Mouse (Mus musculus): ENCODE results near the gene Bri3bp. TPM values are rescaled to one million over a fixed set of nuclear protein-coding genes. Genes with fewer than 3 reads are reported as not detected.

Bri3bp gene
- polyA plus RNA-seq, 1 experiment from 2014 or later, result 42.2 TPM

DNA sequence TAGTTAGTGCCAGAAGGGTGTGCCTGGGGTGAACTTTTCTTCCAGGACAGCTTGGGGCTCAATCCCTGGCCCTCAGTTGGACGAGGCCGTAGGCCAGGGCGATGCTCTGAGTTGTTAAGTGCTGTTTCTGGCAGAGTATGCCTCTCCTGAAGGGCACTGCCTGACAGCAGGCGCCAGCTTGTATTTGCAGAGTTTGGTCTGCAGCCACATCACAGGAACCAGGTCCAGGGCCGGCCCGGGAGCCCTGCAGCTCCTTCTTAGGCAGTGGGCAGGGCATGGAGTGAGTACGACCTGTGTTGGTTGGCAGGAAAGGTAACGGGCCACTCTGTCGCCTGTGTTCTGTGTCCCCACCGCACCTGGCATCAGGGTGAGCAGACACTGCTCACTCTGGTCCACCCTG lies 49.7 kb downstream of the Bri3bp start:
- Histone ChIP-seq H3K9me3 (no peaks in the 10 kb centered on the region), H3K36me3 (peaks cover 41% of the 10 kb centered on the region), H3K27me3 (no peaks in the 10 kb centered on the region), H3K4me2 (replicated peaks) (no peak overlapping the region), H3K4me3 (no peak overlapping the region), H3K4me1 (no peaks in the 10 kb centered on the region), H3K27ac (no peak overlapping the region), H3K9ac (no peak overlapping the region)
- 88% methylated on average over 10 of the region's 10 CpGs for WGBS
- ATAC-seq (ENCODE audit: insufficient number of reproducible peaks, insufficient read depth, low FRiP score, low TSS enrichment), result no peak

DNA sequence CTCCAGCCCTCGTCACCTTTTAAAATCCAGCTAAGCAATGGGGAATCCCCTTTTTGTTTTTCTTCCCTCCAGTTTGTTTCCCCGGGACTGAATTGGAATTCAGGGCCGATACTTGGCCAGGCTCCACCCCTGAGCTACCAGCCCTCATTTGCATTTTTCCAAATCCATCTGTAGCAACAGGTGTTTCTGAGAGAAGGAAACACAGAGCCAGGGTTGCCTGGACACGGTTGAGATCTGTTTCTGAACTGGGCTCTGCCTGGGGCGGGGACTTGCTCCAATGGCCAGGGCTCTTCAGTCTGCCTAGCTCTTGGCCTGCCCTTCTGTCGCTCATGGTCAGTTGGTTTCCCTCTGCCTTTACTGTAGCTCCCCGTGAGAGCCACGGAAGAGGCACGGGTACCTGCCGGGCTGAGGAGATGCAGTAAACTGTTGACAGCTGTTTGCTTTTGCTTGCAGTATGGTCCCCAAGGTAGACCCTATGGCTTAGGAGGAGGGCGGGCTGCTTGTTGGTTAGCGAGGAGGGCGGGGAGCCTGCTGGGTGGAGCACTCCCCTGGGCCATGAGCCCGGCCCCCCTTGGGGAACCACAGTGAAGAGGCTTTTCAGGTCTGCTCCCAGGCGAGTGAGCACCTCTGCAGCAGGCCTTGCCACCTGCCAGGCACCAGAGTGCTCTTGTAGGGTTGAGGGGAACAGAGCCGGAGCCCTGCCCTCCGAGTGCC lies 51.2 kb downstream of the Bri3bp start:
- H3K36me3 ChIP-seq, result peaks cover 41% of the 10 kb centered on the region
- no peak overlapping the region for H3K9ac ChIP-seq
- no peaks in the 10 kb centered on the region for H3K4me1 ChIP-seq
- 0 out of 2 replicates have a peak, but pooled peaks have one; percentile 49 for ATAC-seq (ENCODE audit: insufficient number of reproducible peaks, insufficient read depth, low FRiP score, low TSS enrichment)
- no peaks in the 10 kb centered on the region for H3K27me3 ChIP-seq
- H3K27ac ChIP-seq, result no peak overlapping the region
- H3K9me3 ChIP-seq, result no peaks in the 10 kb centered on the region
- H3K4me2 ChIP-seq (replicated peaks), result no peak overlapping the region
- 62% methylated on average over 17 of the region's 17 CpGs for WGBS
- H3K4me3 ChIP-seq, result no peak overlapping the region

DNA sequence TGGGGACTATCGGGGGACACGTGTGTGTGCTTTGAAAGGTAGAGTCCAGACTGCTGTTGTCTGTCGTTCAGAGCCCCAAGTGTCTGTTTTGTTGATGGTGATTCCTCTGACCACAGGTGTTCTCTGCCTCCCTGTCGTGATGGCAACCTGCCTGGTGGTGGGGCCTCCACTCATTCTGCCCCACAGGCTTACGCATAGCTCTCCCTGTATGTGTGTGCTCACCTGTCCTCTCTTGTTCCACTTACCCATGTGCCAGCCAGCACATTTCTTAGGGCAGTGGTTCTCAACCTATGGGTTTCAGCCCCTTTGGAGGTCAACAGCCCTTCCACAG lies 51.7 kb downstream of the Bri3bp start:
- peaks cover 41% of the 10 kb centered on the region for H3K36me3 ChIP-seq
- no peak for ATAC-seq (ENCODE audit: insufficient number of reproducible peaks, insufficient read depth, low FRiP score, low TSS enrichment)

DNA sequence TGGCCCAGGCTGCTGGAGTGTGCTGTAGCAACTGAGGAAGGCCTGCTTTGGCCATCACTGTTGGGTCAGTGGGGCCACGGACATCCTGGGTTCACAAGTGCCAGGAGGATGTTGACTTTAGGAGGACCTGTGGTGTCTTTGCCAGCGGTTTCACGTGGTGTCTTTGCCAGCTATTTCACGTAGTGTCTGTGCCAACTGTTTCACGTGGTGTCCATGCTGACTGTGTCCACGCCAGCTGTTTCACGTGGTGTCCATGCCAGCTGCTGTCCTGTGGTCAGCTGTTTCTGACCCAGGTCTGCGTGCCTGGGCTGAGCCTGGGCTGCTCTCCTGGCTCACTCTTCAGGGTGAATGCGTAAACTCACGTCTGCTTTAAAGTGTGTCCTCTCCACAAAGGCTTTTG lies 54.3 kb downstream of the Bri3bp start:
- Histone ChIP-seq H3K36me3 (peaks cover 37% of the 10 kb centered on the region), H3K4me2 (replicated peaks) (no peak overlapping the region), H3K27ac (no peak overlapping the region), H3K27me3 (no peaks in the 10 kb centered on the region), H3K9ac (no peak overlapping the region), H3K4me3 (no peak overlapping the region), H3K4me1 (no peaks in the 10 kb centered on the region), H3K9me3 (no peaks in the 10 kb centered on the region)
- ATAC-seq (ENCODE audit: insufficient number of reproducible peaks, insufficient read depth, low FRiP score, low TSS enrichment), result no peak
- 95% methylated on average over 10 of the region's 10 CpGs for WGBS

More for the DNA sequence above, 51.7 kb downstream of the Bri3bp start:
- no peak overlapping the region for H3K4me2 ChIP-seq (replicated peaks)
- no peak overlapping the region for H3K27ac ChIP-seq
- H3K9me3 ChIP-seq, result no peaks in the 10 kb centered on the region
- no peaks in the 10 kb centered on the region for H3K27me3 ChIP-seq
- WGBS, result 62% methylated on average over 5 of the region's 5 CpGs
- no peaks in the 10 kb centered on the region for H3K4me1 ChIP-seq
- H3K9ac ChIP-seq, result no peak overlapping the region
- H3K4me3 ChIP-seq, result no peak overlapping the region

DNA sequence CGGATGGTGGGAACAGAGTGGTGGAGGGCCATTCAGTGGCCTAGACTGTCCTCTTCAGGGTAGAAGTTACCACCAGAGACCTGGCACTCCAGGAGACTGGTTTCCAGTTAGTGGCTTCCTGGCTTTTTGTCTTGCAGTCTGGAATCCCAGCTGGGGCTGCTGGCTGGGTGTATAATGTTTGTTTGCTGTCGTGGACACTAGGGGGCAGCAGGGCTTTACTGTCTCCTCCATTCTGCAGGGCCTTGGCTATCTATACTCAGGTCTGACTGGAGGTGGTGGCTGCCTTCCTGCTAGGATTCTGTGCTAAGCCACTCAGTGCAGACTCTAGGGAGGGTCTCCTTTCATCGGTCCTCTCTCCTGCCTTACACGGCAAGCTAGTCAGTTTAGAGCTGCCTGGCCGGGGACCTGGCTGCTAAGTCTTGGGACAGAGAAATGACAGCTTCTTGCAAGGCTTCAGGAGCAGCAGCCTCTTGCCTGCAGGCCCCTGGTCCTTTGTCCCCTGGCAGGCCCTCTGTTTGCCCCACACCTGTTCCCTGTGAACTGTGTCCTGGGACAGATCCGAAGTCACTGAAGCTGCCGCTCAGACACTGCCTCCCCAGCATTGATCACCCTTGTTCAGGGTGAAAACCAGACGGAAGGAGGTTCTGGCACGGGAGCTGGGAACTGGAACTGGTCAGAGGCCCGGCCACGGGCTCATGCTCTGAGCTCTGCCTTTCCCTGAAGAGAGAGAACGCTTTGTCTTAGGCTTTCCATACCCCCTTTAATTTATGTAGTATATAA lies 56.6 kb downstream of the Bri3bp start:
- WGBS, result 70% methylated on average over 12 of the region's 12 CpGs
- no peaks in the 10 kb centered on the region for H3K4me1 ChIP-seq
- H3K4me2 ChIP-seq (replicated peaks), result no peak overlapping the region
- ATAC-seq (ENCODE audit: insufficient number of reproducible peaks, insufficient read depth, low FRiP score, low TSS enrichment), result no peak
- no peaks in the 10 kb centered on the region for H3K9me3 ChIP-seq
- H3K4me3 ChIP-seq, result no peak overlapping the region
- H3K27me3 ChIP-seq, result no peaks in the 10 kb centered on the region
- no peak overlapping the region for H3K27ac ChIP-seq
- H3K36me3 ChIP-seq, result peaks cover 19% of the 10 kb centered on the region
- no peak overlapping the region for H3K9ac ChIP-seq

DNA sequence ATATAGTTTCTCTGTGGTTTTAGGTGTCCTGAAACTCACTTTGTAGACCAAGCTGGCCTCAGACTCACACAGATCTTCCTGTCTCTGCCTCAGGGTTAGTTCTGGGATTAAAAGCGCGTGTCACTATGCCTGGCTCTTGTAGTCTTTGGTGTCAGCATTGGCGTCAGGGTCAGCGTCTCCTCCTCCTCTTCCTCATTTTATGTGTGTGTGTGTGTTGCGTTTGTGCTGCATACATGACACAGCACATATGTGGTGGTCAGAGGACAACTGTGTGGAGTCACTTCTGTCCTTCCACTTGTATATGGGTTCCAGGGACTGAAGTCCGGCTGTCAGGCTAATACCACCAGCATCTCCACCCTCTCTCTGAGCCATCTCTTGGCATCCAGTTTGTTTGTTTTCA lies 60.1 kb downstream of the Bri3bp start:
- 87% methylated on average over 6 of the region's 6 CpGs for WGBS
- Histone ChIP-seq H3K4me2 (replicated peaks) (no peak overlapping the region), H3K27ac (no peak overlapping the region), H3K9me3 (no peaks in the 10 kb centered on the region), H3K9ac (no peak overlapping the region), H3K4me1 (no peaks in the 10 kb centered on the region), H3K36me3 (peaks cover 26% of the 10 kb centered on the region), H3K4me3 (no peak overlapping the region), H3K27me3 (no peaks in the 10 kb centered on the region)
- ATAC-seq (ENCODE audit: insufficient number of reproducible peaks, insufficient read depth, low FRiP score, low TSS enrichment), result no peak

DNA sequence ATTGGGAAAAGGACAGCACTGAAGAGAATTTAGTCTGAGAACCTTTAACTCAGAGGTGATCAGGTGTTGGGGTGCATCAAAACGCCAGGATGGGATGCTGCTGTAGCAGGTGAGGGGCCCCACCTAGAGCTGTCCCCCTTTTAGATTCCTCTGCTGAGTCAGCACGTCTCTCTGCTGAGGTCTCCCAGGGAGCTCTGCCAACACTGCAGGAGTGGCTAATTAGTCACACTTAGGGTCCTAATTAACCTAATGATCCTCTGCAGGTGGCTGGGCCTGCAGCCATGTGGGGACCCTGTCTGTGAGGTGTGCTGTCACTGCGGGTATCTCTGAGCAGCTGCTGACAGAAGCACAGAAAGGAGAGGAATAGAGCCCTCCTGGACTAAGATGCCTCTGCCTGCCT lies 60.8 kb downstream of the Bri3bp start:
- WGBS, result 43% methylated on average over 3 of the region's 3 CpGs
- H3K4me2 ChIP-seq (replicated peaks), result no peak overlapping the region
- H3K9ac ChIP-seq, result no peak overlapping the region
- H3K27ac ChIP-seq, result no peak overlapping the region
- peaks cover 29% of the 10 kb centered on the region for H3K36me3 ChIP-seq
- H3K9me3 ChIP-seq, result no peaks in the 10 kb centered on the region
- ATAC-seq (ENCODE audit: insufficient number of reproducible peaks, insufficient read depth, low FRiP score, low TSS enrichment), result no peak
- H3K4me1 ChIP-seq, result no peaks in the 10 kb centered on the region
- no peaks in the 10 kb centered on the region for H3K27me3 ChIP-seq
- H3K4me3 ChIP-seq, result no peak overlapping the region

DNA sequence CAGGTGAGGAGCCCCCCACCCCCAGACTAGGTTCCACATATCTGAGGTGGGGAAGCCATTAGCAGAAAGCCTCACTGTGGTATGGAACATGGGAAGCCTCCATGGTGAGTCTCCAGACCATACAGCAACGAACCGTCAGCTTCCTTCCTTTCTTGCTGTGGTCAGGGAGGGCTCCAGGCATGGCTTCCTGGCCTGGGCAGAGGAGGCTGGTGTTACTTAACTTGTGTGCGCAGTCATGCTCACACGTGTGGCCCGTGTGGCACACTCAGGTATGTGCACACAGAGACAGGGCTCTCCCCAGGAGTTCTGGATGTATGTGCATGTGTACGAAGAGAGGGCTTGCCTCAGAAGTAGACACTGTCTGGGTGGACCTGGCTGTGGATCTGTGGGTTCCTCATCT lies 62.3 kb downstream of the Bri3bp start:
- Histone ChIP-seq H3K27ac (no peak overlapping the region), H3K9ac (no peak overlapping the region), H3K9me3 (no peaks in the 10 kb centered on the region), H3K4me1 (no peaks in the 10 kb centered on the region), H3K4me3 (no peak overlapping the region), H3K36me3 (peaks cover 38% of the 10 kb centered on the region), H3K4me2 (replicated peaks) (no peak overlapping the region), H3K27me3 (no peaks in the 10 kb centered on the region)
- no peak for ATAC-seq (ENCODE audit: insufficient number of reproducible peaks, insufficient read depth, low FRiP score, low TSS enrichment)
- 93% methylated on average over 6 of the region's 6 CpGs for WGBS

DNA sequence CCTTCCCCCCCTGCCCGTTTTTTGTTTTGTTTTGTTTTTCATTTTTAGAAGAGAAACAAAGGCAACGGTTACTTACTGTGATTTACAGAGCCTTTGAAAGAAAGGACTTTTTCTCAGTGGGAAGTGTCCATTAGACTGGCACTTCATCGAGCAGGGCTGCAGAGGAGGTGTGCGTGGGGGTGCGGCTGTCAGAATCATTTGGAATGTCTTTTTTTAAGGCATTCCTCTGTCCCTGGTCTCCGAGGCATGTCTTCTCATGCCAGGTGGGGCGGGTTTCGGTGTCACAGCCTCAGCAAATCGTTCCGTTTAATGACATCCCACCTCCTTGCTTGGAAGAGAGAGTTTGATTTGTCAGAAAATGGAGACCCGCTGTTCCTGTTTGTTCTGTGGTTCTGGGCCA lies 63.3 kb downstream of the Bri3bp start:
- no peaks in the 10 kb centered on the region for H3K4me1 ChIP-seq
- H3K9me3 ChIP-seq, result no peaks in the 10 kb centered on the region
- peaks cover 45% of the 10 kb centered on the region for H3K36me3 ChIP-seq
- no peak overlapping the region for H3K9ac ChIP-seq
- H3K27ac ChIP-seq, result no peak overlapping the region
- WGBS, result 76% methylated on average over 11 of the region's 11 CpGs
- no peak for ATAC-seq (ENCODE audit: insufficient number of reproducible peaks, insufficient read depth, low FRiP score, low TSS enrichment)
- H3K27me3 ChIP-seq, result no peaks in the 10 kb centered on the region
- H3K4me3 ChIP-seq, result no peak overlapping the region
- no peak overlapping the region for H3K4me2 ChIP-seq (replicated peaks)

DNA sequence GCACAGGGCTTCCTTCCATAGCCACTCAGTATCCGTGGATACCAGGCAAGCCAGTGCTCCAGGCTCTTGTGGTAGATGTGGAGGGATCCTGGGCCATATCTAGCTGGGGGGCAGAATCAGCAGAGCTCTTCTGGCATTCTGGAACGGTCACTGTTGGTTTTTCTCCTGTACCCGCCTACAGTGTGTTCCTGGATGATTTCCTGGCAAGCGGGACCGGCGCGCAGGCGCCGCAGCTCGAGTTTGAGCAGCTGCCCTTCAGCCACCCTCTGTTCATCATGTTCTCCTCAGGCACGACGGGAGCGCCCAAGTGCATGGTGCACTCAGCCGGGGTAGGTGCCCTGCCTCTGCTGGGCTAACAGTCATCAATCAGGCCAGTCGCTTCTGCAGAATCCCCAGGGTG lies 64.6 kb downstream of the Bri3bp start:
- 85% methylated on average over 15 of the region's 15 CpGs for WGBS
- Histone ChIP-seq H3K9me3 (no peaks in the 10 kb centered on the region), H3K4me3 (no peak overlapping the region), H3K4me1 (no peaks in the 10 kb centered on the region), H3K27me3 (no peaks in the 10 kb centered on the region), H3K27ac (no peak overlapping the region), H3K4me2 (replicated peaks) (no peak overlapping the region), H3K9ac (no peak overlapping the region), H3K36me3 (peaks cover 49% of the 10 kb centered on the region)
- ATAC-seq (ENCODE audit: insufficient number of reproducible peaks, insufficient read depth, low FRiP score, low TSS enrichment), result no peak

DNA sequence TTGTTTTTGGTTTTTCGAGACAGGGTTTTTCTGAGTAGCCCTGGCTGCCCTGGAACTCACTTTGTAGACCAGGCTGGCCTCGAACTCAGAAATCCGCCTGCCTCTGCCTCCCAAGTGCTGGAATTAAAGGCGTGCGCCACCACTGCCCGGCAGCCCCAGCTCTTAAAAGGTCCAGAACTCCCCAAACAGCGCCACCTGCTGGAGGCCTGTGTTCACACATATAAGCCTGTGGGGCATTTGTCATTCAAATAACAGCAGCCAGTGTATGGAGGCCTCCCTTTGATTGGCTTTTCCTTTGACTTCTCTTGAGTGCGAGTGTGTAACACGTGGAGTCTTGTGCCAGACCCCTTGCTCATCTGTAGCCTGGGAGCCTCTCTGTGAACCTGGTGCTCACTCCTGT lies 66.2 kb downstream of the Bri3bp start:
- Histone ChIP-seq H3K36me3 (peaks cover 64% of the 10 kb centered on the region), H3K27me3 (no peaks in the 10 kb centered on the region)
- 92% methylated on average over 8 of the region's 9 CpGs for WGBS

DNA sequence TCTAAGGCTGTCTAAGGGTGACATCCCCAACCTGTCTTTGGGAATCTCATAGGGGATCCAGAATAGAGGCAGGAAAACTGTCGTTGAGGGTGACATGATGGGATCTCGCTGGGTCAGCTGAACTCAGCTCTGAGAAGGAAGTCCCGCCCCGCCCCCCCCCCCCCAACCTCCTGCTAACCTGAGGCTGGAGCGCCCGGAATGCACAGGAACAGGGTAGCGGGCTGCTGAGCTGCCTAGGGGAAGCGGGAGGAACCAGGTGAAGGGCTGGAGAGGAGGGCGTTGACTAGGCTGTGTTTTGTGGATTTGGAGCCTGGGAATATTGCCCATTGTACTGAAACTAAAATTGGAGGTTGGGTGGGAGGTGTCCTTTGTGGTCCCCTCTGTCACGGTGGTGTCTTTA lies 66.6 kb downstream of the Bri3bp start:
- peaks cover 68% of the 10 kb centered on the region for H3K36me3 ChIP-seq
- no peak overlapping the region for H3K27ac ChIP-seq
- no peaks in the 10 kb centered on the region for H3K27me3 ChIP-seq
- no peaks in the 10 kb centered on the region for H3K9me3 ChIP-seq
- H3K4me3 ChIP-seq, result no peak overlapping the region
- 89% methylated on average over 10 of the region's 10 CpGs for WGBS
- no peak for ATAC-seq (ENCODE audit: insufficient number of reproducible peaks, insufficient read depth, low FRiP score, low TSS enrichment)
- no peak overlapping the region for H3K9ac ChIP-seq
- no peaks in the 10 kb centered on the region for H3K4me1 ChIP-seq
- H3K4me2 ChIP-seq (replicated peaks), result no peak overlapping the region

More for the DNA sequence above, 66.2 kb downstream of the Bri3bp start:
- no peak overlapping the region for H3K9ac ChIP-seq
- H3K4me2 ChIP-seq (replicated peaks), result no peak overlapping the region
- ATAC-seq (ENCODE audit: insufficient number of reproducible peaks, insufficient read depth, low FRiP score, low TSS enrichment), result no peak
- H3K4me1 ChIP-seq, result no peaks in the 10 kb centered on the region
- H3K9me3 ChIP-seq, result no peaks in the 10 kb centered on the region
- no peak overlapping the region for H3K27ac ChIP-seq
- H3K4me3 ChIP-seq, result no peak overlapping the region

Data from embryonic facial prominence, embryonic 12.5 days (tissue).